Mouse (Mus musculus): ENCODE measurements around the gene Fbp1.

Fbp1 gene

DNA sequence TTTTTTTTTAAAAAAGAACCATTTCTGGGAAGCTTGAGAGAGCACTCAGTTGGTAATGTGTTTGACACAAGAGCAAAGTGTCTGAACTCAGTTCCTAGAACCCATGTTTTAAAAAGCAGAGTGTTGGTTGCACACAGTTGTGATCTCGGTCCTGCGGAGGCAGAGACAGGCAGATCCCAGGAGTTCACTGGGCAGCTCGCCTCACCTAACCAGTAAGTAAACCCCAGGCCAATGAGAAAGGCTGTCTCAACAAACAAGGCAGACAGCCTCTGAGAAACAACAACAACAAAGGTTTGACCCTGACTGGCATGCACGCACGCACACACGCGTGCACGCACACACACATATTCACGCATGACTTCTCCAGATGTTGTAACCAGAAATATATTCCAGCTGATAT is 4.2 kb downstream of the Fbp1 start:
- no peak for DNase-seq (ENCODE audit: low read depth, low spot score)

DNA sequence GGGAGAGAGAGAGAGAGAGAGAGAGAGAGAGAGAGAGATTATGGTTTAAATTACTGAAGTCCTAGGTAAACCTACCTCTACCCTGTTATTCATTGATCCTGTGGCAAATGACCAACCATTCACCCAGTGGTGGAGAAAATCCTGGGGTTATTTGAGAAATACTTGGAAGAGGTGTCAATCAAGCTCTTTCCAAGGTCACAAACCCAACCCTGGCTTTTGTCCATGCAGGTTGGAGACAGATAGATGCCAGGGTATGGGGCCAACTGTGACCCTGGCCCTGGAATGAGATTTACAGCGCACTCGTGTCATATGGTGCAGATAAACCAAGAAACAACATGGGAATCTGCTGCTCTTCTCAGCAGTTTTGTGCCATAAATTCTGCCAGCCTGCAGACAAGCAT is 4.6 kb downstream of the Fbp1 start:
- DNase-seq (ENCODE audit: low read depth, low spot score), result no peak

DNA sequence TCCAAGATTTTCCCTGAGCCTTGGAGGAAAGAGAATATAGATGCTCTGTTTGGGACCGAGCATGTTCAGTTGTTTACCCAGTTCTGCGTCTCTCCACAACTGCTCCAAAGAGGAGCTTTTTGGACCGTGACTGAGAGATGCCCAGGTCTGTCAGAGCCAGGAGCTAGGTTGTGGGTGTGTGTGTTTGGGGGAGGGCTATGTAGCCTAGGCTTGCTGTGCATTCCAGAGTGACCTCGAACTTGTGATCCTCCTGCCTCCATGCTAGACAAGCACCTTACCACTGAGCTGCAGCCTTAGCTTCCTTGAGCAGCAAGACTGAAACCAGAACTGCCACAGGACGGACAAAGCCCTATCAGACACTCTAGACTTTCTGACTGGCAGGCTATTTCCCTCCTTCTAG is 5.2 kb downstream of the Fbp1 start:
- DNase-seq (ENCODE audit: low read depth, low spot score), result no peak

DNA sequence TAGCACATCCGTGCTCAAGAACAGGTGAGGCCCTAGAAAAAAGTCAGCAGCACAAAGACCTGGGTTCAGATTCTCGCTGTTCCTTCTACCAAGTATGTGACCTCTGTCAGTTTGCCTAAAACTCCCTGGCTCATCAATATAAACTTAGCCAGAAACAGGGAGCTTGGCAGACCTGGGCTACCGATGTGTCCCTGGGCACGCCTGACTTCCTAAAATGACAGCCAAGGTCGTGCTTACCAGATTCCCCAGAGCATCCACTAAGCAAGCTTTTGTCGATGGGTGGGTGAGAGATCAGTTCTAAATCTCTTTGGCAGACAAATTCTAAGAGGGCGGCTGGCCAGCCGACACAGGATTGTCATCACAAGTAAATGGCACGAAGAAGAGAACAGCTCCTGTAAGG is 6.7 kb downstream of the Fbp1 start:
- DNase-seq (ENCODE audit: low read depth, low spot score), result no peak

DNA sequence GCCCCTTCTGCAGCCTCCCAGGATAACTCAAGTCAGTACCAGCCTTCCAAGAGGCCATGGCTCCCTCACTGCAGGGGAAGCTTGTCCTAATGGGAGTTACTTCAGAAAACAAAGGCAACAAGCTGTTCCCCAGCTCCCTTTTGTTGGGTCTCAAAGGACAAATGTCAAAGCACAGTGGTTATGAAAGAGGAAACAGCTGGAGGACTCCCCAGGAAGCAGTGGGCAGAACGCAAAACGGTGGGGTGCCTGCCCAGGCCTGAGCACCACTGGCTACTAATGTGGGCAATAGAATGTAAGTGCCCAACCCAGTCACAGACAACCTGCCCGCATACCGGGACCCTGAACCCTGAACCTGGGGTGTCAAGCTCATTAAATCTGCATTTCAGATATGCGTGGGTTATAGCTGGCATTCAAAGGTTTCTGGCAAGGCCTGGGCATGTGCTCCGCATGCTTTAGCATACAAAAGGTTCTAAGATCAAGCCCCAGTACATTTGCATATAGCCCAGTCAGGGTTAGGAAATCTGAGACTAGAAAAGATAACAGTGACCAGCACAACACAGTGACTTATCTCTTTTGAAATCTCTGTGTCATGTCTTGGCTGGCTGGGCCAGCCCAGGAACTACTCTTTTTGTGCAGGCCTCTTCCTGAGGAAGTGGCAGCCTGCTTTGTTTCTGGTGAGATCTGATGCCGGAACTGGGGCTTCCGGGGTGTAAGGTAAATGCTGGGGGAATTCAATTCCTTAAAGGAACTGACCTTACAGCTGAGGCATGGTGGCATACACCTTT is 8.1 kb downstream of the Fbp1 start:
- peak; percentile 15 for DNase-seq (ENCODE audit: low read depth, low spot score)

DNA sequence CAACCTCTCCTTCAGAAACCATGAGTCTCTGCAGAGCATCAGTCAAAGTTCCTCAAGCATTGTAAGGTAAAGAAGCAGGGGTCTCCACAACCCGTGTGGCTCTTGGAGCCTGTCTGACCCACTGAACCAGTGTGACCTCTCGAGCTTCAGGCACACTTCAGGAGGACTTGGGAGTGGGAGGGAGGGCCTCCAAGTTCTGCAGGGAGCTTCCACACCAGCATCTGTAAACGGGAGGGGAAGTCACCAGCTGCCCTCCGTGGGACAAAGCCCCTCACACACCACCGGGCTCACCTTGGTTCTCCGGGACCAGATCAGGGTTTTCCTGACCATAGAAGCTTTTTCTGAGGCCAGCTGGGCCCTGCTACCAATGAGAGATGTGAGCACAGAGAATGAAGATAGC is 8.7 kb downstream of the Fbp1 start:
- no peak for DNase-seq (ENCODE audit: low read depth, low spot score)

DNA sequence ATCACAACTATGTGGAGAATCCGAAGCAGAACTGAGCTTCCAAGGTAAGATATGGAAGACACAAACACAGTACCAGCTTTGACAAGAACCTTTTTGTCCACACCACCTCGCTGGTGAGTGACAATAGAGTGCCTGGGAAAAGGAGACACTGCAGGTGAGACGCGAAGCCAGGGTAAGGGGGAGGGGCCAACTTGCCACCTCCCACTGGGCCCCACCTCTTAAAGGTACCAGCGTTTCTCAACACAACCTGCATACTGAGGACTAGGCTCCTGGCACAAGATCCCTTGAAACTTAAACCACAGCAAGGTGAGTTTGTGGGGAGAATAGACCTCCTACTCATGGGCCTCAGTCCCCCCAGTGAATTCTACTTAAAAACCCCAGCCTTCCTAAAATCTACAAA is 10.8 kb downstream of the Fbp1 start:
- no peak for DNase-seq (ENCODE audit: low read depth, low spot score)

DNA sequence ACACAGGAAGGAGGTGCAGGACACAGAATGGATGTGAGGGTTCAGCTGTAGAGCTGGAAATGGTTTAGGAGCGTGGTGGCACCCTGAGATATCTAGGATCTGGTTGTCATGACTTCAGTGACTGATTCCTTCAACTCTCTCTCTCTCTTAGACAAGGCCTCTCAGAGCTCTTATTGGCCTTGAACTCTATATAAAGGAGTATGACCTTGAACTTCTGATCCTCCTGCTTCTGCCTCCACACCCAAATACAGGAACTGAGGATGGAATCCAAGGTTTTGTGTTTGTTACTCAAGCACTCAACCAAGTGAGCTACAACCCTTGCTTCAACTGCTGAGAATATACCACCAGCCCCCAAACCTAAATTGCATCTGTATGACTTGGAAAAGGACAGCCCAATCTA is 12.0 kb downstream of the Fbp1 start:
- no peak for DNase-seq (ENCODE audit: low read depth, low spot score)

DNA sequence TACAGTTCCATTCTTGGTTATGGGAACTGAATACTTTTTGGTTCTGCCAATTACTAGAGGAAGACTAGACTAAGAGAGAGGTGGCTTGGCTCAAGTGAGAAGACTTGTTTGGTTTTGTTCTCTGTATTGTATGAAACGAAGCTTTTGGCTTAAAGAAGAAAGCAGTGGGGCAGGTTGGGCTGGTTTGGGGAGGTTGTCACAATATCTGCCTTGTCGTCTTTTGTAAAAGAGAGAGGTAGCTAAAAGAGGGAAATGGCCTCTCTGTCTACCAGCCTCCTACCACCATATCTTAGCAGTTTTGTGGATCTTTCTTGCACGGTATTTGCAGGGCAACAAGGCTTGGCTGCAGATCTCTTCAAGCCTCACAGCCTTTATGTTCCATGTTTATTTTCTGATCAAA is 15.8 kb downstream of the Fbp1 start:
- no peak for DNase-seq (ENCODE audit: low read depth, low spot score)

DNA sequence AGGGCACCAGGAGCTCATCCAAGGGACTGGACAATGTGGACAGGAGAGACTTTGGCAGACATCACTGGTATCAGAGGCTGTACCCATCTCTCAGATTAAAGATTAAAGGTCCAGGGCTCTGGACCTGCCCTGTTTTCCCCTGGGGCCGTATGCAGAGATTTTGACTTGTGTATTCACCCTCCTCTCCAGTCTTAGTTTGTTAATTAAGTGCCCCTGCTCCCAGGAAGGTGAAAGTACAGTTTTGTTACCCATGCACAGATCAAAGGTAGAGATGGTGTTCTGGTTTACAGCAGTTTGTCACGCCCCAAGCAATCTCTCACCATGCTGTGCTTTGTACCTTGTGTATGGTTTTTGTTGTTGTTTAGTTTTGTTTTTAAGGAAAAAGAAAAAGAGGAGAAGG is 17.5 kb downstream of the Fbp1 start:
- no peak for DNase-seq (ENCODE audit: low read depth, low spot score)

DNA sequence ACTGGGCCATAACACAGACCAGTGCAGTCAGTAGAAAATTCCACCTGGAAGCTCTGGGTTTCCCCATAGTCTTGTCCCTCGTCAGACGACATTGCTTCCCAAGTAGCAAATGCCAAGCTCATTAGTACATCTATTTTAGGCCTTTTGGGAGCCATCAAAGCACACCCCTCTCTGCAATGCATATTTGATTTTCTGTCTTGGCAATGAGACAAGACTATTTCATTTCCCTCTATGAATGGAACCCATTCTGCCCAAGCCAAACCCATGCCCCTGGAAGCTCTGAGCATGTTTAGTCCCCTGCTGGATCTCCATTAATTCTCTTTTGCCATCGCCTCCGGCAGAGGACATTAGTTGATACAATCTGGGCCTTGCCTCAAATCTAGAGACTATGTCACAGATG is 21.3 kb downstream of the Fbp1 start:
- no peak for DNase-seq (ENCODE audit: low read depth, low spot score)

DNA sequence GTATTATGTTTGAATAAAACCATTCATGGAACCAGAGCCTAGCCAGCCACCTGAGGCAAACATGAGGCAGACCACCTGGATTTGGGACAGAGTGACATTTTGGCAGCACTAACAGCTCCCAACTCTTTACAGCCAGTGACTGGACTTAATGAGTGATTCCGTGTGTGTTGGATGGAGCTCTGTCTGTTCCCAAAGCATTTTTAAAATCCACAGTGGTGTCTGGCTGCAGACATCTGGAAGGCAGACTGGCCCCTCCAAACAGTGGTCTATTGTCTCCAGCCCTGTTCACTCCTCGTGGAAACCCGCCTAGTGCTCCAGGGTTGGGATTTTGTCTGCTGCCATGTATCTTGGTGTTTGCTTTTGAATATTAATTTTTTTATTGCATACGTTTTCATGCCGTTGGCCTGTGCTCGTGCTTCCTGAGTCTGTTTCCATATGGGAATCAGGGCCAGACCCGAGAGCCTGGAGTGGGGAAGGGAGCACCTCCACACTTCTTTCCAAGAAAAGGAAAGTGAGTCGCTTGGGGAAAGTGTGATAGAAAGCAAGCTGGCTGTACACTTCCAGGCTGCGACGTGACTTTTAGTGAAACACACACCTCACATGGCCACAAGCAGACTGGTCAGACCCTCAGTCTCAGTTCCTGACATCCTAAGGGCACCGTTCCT is 22.3 kb downstream of the Fbp1 start:
- DNase-seq (ENCODE audit: low read depth, low spot score), result no peak

DNA sequence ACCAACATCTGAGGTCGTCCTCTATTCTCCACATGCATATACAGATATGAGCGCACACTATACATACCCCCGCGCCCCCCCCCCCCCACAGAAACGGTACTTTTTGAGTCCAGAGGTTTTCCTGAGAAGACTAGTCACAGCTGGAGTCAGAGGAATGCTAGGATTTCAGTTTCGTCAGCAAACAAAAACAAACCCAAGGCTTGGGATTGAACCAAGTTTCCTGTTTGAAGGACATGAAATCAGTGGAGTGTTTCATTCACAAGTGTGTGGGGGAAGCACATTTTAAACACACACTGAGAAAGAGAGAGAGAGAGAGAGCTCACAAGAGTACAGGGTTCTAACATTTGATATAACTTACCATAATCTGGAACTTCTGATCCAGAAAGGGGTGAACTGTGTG is 24.3 kb downstream of the Fbp1 start:
- DNase-seq (ENCODE audit: low read depth, low spot score), result no peak

DNA sequence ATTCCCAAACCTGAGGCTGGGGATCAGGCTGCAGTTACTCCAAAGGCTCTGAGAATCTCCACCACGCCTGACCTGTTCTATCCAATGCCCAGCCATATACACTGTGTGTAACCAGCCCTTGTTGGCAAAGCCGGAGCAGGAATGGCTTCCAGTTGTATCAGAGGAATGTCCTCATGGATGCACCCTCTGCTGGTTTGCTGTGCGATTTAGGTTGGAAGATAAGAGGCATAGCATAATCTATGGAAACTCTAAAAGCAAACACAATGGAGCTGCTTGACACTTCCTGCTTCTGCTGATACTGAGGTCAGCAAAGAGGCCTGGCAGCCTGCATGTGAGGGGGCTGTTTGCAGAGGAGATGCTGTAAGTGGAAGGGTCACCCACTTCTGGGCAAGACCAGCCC is 25.2 kb downstream of the Fbp1 start:
- no peak for DNase-seq (ENCODE audit: low read depth, low spot score)

DNA sequence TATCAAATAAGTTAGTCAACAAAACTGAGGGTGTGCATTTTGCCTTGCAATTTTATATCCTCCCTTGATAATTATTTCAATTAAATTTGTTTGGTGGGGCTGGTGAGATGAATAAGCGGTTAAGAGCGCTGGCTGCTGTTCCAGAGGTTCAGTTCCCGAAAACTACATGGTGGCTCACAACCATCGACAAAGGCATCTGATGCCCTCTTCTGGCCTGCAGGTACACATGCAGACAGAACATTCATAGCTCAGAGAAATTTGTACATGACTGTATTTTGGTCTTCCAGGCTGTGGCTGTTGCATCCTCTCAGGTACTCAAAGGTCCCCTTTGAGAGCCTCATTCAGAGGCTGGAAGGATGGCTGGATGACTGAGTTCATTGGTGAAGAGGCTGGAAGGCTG is 28.0 kb downstream of the Fbp1 start:
- no peak for DNase-seq (ENCODE audit: low read depth, low spot score)

DNA sequence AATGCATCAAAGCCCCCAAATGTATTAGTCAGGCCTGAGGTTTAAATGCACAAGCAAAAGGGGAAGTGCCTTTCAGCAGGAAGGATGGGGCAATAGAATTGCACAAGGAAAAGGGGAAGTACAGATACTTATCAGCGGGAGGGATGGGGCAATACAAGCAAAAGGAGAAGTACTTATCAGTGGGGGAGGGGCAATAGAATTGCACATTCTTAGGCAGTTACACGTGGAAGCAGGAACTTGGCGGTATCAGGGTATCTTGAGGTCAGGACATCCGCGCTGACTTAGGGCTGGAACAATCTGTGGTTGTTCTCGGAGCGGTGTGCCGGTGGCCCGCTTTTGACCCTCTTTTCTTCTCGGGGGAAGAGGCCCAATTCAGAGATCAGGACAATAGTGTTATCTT is 28.8 kb downstream of the Fbp1 start:
- peak; percentile 28 for DNase-seq (ENCODE audit: low read depth, low spot score)

DNA sequence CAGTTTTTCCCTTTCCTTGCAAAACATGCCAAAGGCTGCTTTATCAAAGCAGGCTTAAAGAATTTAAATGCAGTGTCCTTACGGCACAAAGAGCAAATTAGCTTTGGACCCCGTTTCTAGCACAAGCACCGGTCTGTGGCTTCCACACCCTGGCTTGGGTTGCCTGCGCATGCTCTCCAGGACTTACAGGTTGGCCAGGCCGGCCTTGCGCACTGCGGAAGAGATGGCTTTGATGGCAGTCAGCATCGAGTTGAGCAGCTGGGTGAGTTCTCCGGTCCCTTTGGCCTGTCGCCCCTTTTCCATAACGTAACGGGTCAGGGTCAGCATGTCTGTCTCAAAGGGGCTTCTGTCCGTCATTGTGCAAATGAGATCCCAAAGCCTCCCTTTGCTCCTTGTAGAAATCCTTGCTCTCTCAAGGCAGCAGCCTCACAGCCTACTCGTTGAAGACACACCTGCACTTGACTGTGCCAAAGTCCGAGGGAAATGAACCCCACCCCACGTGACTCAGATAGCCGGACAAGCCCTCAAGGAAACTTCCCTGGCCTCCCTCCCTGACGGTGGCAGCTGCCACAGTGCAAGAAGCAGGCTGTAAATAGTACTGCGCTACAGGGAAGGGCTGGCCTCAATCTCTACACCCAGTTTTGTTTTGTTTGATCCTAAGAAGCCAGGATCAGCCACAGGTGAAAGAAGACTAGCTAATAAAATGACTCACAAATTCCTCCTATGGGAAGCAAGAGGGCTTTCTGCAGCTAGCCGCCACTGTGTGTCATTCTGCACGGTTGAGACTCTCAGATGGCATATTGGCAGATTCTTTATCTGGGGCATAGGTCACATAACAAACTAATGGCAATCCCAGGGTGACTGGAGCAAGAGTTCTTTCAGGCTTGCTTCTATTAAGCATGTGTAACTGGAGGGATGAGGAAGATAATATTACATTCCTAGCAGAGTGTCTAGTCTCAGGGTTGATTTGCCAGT is 29.9 kb downstream of the Fbp1 start, which contains the start of gene Fbp2:
Fbp2 (minus strand) TSS at position 482 of the 975 bp plus-strand sequence.
- DNase-seq (ENCODE audit: low read depth, low spot score), result no peak

DNA sequence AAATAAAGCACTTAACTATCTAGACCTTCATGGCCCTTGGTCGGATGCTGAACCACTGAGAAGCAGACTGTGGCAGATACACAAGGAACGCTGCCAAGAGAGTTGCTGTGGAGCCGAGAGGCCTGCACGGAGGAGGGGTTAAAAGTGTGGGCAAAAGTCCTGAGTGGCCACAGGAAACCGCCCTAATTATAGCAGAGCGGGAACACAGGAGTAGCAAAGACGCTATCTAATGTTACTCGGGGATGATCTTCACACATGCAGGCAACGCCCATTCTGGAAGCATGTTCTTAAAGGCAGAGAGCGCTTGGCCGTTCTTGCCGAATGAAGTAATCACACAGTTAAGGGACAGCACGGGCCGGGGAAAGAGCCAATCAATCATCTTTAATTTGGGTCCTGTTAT is 31.2 kb downstream of the Fbp1 start:
- no peak for DNase-seq (ENCODE audit: low read depth, low spot score)

DNA sequence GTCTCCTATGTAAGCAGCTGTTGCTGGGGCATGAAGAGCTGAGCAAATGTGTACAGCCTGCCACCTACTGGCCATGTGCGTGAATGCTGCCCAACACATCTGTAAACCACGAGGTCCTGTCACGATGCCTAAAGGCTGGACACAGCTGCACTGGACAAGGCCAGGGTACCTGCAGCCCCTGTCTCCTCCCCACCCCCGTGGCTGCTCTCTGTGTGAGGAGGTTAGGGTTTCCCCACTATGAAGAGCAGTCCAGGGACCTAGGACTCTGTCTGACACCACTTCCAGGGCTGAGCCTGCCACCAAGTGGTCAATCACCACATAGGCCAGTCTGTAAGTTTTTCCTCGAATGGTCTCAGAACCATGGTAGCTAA is 31.8 kb downstream of the Fbp1 start:
- DNase-seq (ENCODE audit: low read depth, low spot score), result peak; percentile 94

DNA sequence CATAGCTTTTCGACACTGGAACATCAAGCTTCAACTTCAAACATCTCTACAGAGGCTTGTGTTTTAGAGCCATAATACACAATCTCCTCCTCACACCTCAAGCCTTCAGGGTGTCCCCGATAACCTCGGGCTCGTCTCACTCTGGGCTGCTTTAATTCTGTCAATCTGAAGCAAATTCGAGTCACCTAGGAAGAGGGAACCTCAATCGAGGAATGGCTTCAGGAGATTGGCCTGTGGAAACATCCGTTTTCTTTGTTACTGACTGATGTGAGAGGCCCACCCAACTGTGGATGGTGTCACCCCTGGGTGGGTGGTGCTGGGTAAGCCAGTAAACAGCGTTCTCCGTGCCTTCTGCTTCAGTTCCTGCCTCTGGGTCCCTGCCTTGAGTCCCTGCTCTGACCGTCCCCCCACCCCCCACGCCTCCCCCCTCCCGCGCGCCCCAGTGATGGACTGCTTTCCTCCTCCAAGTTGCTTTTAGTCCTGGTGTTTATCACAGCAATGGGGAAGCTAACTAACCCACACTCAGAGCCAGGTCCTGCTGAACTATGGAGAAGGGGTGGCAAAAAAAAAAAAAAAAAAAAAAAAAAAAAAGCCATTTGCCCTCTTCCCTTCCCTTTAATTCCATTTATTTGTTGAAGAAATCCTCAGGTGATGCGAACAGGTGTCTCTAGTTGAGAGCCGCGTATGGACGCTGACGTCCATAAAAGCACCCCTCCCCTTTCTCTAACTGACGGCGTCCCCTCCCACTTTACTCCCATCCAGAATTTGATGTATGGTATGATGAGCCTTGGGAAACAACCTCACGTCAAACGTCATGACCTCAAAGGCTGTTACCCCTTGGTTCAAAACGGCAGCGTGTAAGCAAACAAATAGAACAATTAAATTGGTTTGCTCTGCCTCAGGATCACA is 32.4 kb downstream of the Fbp1 start:
- DNase-seq (ENCODE audit: low read depth, low spot score), result peak; percentile 51

DNA sequence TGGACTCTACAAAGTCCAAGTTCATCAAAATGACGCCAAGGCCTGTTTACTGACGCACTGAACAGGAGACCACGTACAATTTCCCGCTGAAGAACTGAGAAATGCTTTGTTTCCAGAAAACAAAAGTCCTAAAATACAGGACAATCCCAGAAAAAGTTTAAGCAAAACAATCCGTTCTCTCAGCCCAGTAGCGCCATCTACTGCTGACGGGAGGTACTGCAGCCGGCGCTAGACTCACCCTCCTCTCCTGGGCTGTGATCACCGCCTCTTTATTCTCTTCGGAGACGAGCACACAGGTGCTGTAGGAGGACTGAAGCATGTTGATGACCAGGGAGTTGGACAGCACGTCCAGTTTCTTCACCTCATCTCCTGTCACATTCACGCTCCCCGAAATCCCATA is 33.4 kb downstream of the Fbp1 start:
- peak; percentile 68 for DNase-seq (ENCODE audit: low read depth, low spot score)
